Mouse (Mus musculus) G1E (cell line): ENCODE data around the gene Icosl.
"Not testable (repeated sequence)": the region's sequence is repeated elsewhere in the genome, so short reads cannot be mapped to it uniquely, and the experiment has no call there.

Experiments
- CTCF ChIP-seq: IDR thresholded peaks from 2 replicates; pipeline ENCODE4 v1.5.1; 2012; ENCODE audit warnings: low read depth, low read length, inconsistent platforms, mixed read lengths
- GATA1 ChIP-seq: IDR thresholded peaks from 2 replicates; pipeline ENCODE4 v1.6.1; 2012; ENCODE audit warnings: borderline replicate concordance, low read length, inconsistent platforms, mixed read lengths

GRCm38 (mm10) chr10:78124137-78124536, 55.0 kb downstream of the Icosl start:
- TF ChIP-seq CTCF, GATA1: not testable (repeated sequence)
